ENCODE assay signal across 8 mouse cellular contexts in genomic region chr19:9992011-9992958, GRCm38 (mm10). TPM values are rescaled to one million over a fixed set of nuclear protein-coding genes. Genes with fewer than 3 reads are reported as not detected.
DNase-seq lines count a peak whose midpoint lies in the region; ATAC-seq and TF ChIP-seq lines count a peak whose summit lies in the region.

No protein-coding gene starts in this region.

- no peaks in the 10 kb centered on the region for H3K36me3 ChIP-seq in lung, embryonic 14.5 days (ENCODE audit: insufficient read depth)
- H3K36me3 ChIP-seq in limb, embryonic 14.5 days (ENCODE audit: control insufficient read depth, insufficient read depth, low read length) = no peaks in the 10 kb centered on the region
- no peaks in the 10 kb centered on the region for H3K36me3 ChIP-seq in stomach, embryonic 15.5 days

- no peak overlapping the region for H3K27ac ChIP-seq in lung, embryonic 14.5 days (ENCODE audit: low read depth)
- H3K27ac ChIP-seq in limb, embryonic 14.5 days (replicated peaks; ENCODE audit: low read depth, low read length) = no peak overlapping the region
- H3K27ac ChIP-seq in stomach, embryonic 15.5 days = no peak overlapping the region

- peak; percentile 10 to 17 for DNase-seq in cerebellum, adult 18-20 months
- DNase-seq in cerebellum, adult 8-10 months = no peak
- no peak for DNase-seq in lung, embryonic 14.5 days
- DNase-seq in lung, postnatal 25 days (ENCODE audit: low spot score) = no peak
- no peak for DNase-seq in limb, embryonic 14.5 days (ENCODE audit: low spot score)
- DNase-seq in ovary, postnatal 14 days (ENCODE audit: low spot score) = no peak
- no peak for DNase-seq in right cerebral cortex, adult 18-20 months

- ATAC-seq in lung, embryonic 14.5 days (ENCODE audit: insufficient read depth) = peak; percentile 36; the same call in 1 of the 2 replicates
- peak; percentile 26 for ATAC-seq in limb, embryonic 14.5 days (ENCODE audit: low FRiP score, low read depth)
- ATAC-seq in stomach, embryonic 15.5 days (ENCODE audit: insufficient read depth, low FRiP score, low read depth) = peak; percentile 24

- TF ChIP-seq CTCF in lung, embryonic 14.5 days (IDR thresholded peaks at IDR 0.05; ENCODE audit: low read depth) = no peak

- TF ChIP-seq POLR2A in limb, embryonic 14.5 days (IDR thresholded peaks at IDR 0.05; ENCODE audit: borderline replicate concordance, extremely low read depth, insufficient read depth, insufficient read length) = no peak

- no peaks in the 10 kb centered on the region for H3K4me1 ChIP-seq in lung, embryonic 14.5 days (ENCODE audit: insufficient read depth)
- peaks cover 7% of the 10 kb centered on the region for H3K4me1 ChIP-seq in limb, embryonic 14.5 days (ENCODE audit: control insufficient read depth, insufficient read depth, low read length)
- peaks cover 11% of the 10 kb centered on the region; the same call in 1 of the 2 replicates for H3K4me1 ChIP-seq in stomach, embryonic 15.5 days

- H3K27me3 ChIP-seq in lung, embryonic 14.5 days (ENCODE audit: insufficient read depth, low read length) = no peaks in the 10 kb centered on the region
- no peaks in the 10 kb centered on the region for H3K27me3 ChIP-seq in limb, embryonic 14.5 days (ENCODE audit: control insufficient read depth, insufficient read depth, low read length)
- H3K27me3 ChIP-seq in stomach, embryonic 15.5 days (replicated peaks) = no peaks in the 10 kb centered on the region

- no peaks in the 10 kb centered on the region for H3K9me3 ChIP-seq in lung, embryonic 14.5 days (ENCODE audit: low read depth, low read length)
- H3K9me3 ChIP-seq in limb, embryonic 14.5 days (ENCODE audit: control insufficient read depth, low read length) = no peaks in the 10 kb centered on the region
- no peaks in the 10 kb centered on the region for H3K9me3 ChIP-seq in stomach, embryonic 15.5 days

- H3K9ac ChIP-seq in lung, embryonic 14.5 days = peak overlapping the region; percentile 30
- H3K9ac ChIP-seq in limb, embryonic 14.5 days (ENCODE audit: low read depth, low read length, severe bottlenecking) = peak overlapping the region; percentile 31
- no peak overlapping the region for H3K9ac ChIP-seq in stomach, embryonic 15.5 days

- H3K4me2 ChIP-seq in lung, embryonic 14.5 days = peak overlapping the region; percentile 52
- H3K4me2 ChIP-seq in limb, embryonic 14.5 days (replicated peaks; ENCODE audit: low read depth, low read length, severe bottlenecking) = peak overlapping the region; percentile 44
- H3K4me2 ChIP-seq in stomach, embryonic 15.5 days = peak overlapping the region; percentile 49

- 44% methylated on average over 26 of the region's 26 CpGs for WGBS in lung, embryonic 14.5 days
- WGBS in limb, embryonic 14.5 days = 43% methylated on average over 26 of the region's 26 CpGs
- 44% methylated on average over 26 of the region's 26 CpGs for WGBS in stomach, embryonic 15.5 days

- peak overlapping the region; percentile 7 for H3K4me3 ChIP-seq in lung, embryonic 14.5 days (ENCODE audit: low read depth, low read length)
- peak overlapping the region; percentile 31 for H3K4me3 ChIP-seq in limb, embryonic 14.5 days (replicated peaks; ENCODE audit: low read length)
- peak overlapping the region; percentile 20 for H3K4me3 ChIP-seq in stomach, embryonic 15.5 days (replicated peaks)

RNA-seq across cellular contexts. Expression of gene Best1, which starts 9.1 kb away (rescaled TPM):
- 1.0 and 1.4 TPM in 2 replicates for polyA plus RNA-seq in lung, embryonic 14.5 days (2014; fragmentation: Nextera tagmentation; extraction: Ambion mirVana)
- 1.5 and 1.7 TPM in 2 replicates for polyA plus RNA-seq in limb, embryonic 14.5 days (2012; rRNA removed)
- 1.5 and 1.9 TPM in 2 replicates for polyA plus RNA-seq in limb, embryonic 14.5 days (2014; fragmentation: Nextera tagmentation; extraction: Ambion mirVana)
- 0.80 TPM in 2 replicates for polyA plus RNA-seq in stomach, embryonic 15.5 days (2015; fragmentation: Nextera tagmentation; extraction: Ambion mirVana)

RNA-seq across cellular contexts. Expression of gene Rab3il1, which starts 9.2 kb away (rescaled TPM):
- 30.9 and 34.0 TPM in 2 replicates for polyA plus RNA-seq in lung, embryonic 14.5 days (2014; fragmentation: Nextera tagmentation; extraction: Ambion mirVana)
- polyA plus RNA-seq in limb, embryonic 14.5 days (2012; rRNA removed) = 36.1 and 42.8 TPM in 2 replicates
- polyA plus RNA-seq in limb, embryonic 14.5 days (2014; fragmentation: Nextera tagmentation; extraction: Ambion mirVana) = 43.9 and 49.6 TPM in 2 replicates
- polyA plus RNA-seq in stomach, embryonic 15.5 days (2015; fragmentation: Nextera tagmentation; extraction: Ambion mirVana) = 29.8 and 40.7 TPM in 2 replicates

RNA-seq across cellular contexts. Expression of gene Fth1, which starts 11.9 kb away (rescaled TPM):
- polyA plus RNA-seq in lung, embryonic 14.5 days (2014; fragmentation: Nextera tagmentation; extraction: Ambion mirVana) = 1,651 and 1,692 TPM in 2 replicates
- 663 and 670 TPM in 2 replicates for polyA plus RNA-seq in limb, embryonic 14.5 days (2012; rRNA removed)
- polyA plus RNA-seq in limb, embryonic 14.5 days (2014; fragmentation: Nextera tagmentation; extraction: Ambion mirVana) = 1,538 and 1,580 TPM in 2 replicates
- 1,700 and 1,987 TPM in 2 replicates for polyA plus RNA-seq in stomach, embryonic 15.5 days (2015; fragmentation: Nextera tagmentation; extraction: Ambion mirVana)

RNA-seq across cellular contexts. Expression of gene Fads3, which starts 49.1 kb away (rescaled TPM):
- polyA plus RNA-seq in lung, embryonic 14.5 days (2014; fragmentation: Nextera tagmentation; extraction: Ambion mirVana) = 31.1 and 38.8 TPM in 2 replicates
- polyA plus RNA-seq in limb, embryonic 14.5 days (2012; rRNA removed) = 40.8 and 57.7 TPM in 2 replicates
- 10.6 and 11.5 TPM in 2 replicates for polyA plus RNA-seq in limb, embryonic 14.5 days (2014; fragmentation: Nextera tagmentation; extraction: Ambion mirVana)
- polyA plus RNA-seq in stomach, embryonic 15.5 days (2015; fragmentation: Nextera tagmentation; extraction: Ambion mirVana) = 17.2 and 17.6 TPM in 2 replicates

Comparison
In these comparisons a context has a peak if more than half of its experiments do, and no peak if none do; other contexts are left out.
1. DNase-seq: peak in cerebellum, adult 18-20 months (2 of 2); none in cerebellum, adult 8-10 months (single experiment), lung, embryonic 14.5 days (single experiment), lung, postnatal 25 days (single experiment), limb, embryonic 14.5 days (single experiment), ovary, postnatal 14 days (single experiment) and right cerebral cortex, adult 18-20 months (single experiment).
2. Peak in every context shown above with its lines, with median percentiles within 50 percentile points of each other: ATAC-seq, H3K4me2 ChIP-seq and H3K4me3 ChIP-seq.